Mouse (Mus musculus): ENCODE measurements around the gene Hsf3. TPM values are rescaled to one million over a fixed set of nuclear protein-coding genes. Genes with fewer than 3 reads are reported as not detected.

Gene Hsf3
- total RNA-seq (2023) = not detected in 4 replicates

GRCm38 (mm10) chrX:96456201-96456963 is at the start of gene Hsf3:
Hsf3 (minus strand) TSS chrX:96456294.

GRCm38 (mm10) chrX:96455149-96455548 is 945 bp downstream of the Hsf3 start, which contains the start of gene Heph:
Heph (plus strand) TSS chrX:96455359.

GRCm38 (mm10) chrX:96293338-96293737 is 162.8 kb downstream of the Hsf3 start, which contains the start of gene Vsig4:
Vsig4 (minus strand) TSS chrX:96293438.

Other genes starting within 250 kb of the Hsf3 start
- gene Vsig4, start 162.9 kb downstream of the Hsf3 start, total RNA-seq (2023) = not detected in 4 replicates
- not detected in 4 replicates for gene Heph, start 935 bp downstream of the Hsf3 start, total RNA-seq (2023)

Data from B cell, adult 62 days (primary cell).